Mouse (Mus musculus): ENCODE measurements around the gene Mtor. TPM values are rescaled to one million over a fixed set of nuclear protein-coding genes. Genes with fewer than 3 reads are reported as not detected.

Gene Mtor
- total and polyA plus RNA-seq, 3 experiments: 10.5 to 28.6 (median 24.3) TPM

DNA sequence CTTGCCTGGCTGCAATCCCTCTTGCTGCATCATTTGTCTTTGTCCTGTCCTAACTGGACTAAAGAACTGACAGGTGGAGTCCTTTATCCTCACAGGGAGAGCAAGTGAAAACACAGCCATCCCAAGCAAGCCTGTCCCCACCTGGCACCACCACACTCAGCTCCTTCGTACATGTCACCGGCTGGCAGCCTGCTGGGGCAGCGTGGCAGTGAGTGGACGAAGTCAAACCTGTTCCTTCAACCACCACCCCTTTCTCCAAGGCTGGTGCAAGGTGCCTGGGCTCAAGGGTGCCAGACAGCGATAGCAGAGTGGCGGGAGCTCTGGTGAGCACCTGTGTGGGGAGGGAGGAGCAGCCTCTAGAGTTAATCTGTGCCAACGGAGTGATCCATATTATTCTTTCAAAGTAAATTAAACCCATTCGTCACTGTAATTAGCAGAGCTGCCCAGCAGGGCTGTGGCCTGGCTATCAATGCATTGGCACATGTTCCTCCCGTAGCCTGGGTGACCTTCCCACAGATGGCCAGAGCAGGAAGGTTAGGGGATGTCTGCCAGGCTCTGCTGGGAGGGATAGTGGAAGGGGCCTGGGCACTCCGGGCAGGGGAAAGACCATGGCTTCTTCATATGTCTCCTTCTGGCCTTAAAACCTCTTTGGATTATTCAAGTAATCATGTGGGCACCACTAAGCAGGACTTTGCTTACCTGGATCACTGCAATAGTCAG, 40.0 kb upstream of the Mtor start:
- Histone ChIP-seq H3K4me3 (replicated peaks in 1 of 3; ENCODE audit: low read depth in 2 of 3, low read length in 2 of 3, poor library complexity in 1 of 3) (no peak overlapping the region), H3K27me3 (replicated peaks) (peaks cover 83% of the 10 kb centered on the region), H3K27ac (ENCODE audit: insufficient read depth, low read depth) (no peak overlapping the region), H3K36me3 (replicated peaks in 1 of 2; ENCODE audit: control insufficient read depth in 1 of 2, insufficient read depth in 1 of 2, low read length in 1 of 2) (no peaks in the 10 kb centered on the region), H3K9me3 (replicated peaks; ENCODE audit: low read length) (no peaks in the 10 kb centered on the region), H3K9ac (ENCODE audit: insufficient read depth, low read depth) (no peak overlapping the region), H3K4me2 (ENCODE audit: insufficient read depth, low read depth, poor library complexity, severe bottlenecking) (no peak overlapping the region), H3K79me2 (replicated peaks; ENCODE audit: control insufficient read depth, extremely low read depth, insufficient read depth, poor library complexity, severe bottlenecking) (no peaks in the 10 kb centered on the region), H3K4me1 (ENCODE audit: control insufficient read depth in 1 of 2, insufficient read depth in 2 of 2) (peaks cover 0 to 3% of the 10 kb centered on the region in 2 experiments; a peak in 1 of 4 replicates)
- in situ Hi-C loops (cut with MboI; ENCODE audit: low pct_ligation_motif_present, low pct_unique_long_range_greater_than_20kb, low sequenced_read_pairs): no loop called here
- TF ChIP-seq TCF12 (IDR thresholded peaks at IDR 0.05; ENCODE audit: low read depth, low read length) (no peak), ZKSCAN1 (IDR thresholded peaks at IDR 0.05; ENCODE audit: borderline replicate concordance, low read depth, low read length) (no peak), MEF2A (IDR thresholded peaks at IDR 0.05; ENCODE audit: borderline replicate concordance, low read depth, low read length) (no peak), MAX (IDR thresholded peaks at IDR 0.05; ENCODE audit: low read length) (no peak), RAD21 (IDR thresholded peaks at IDR 0.05; ENCODE audit: low read depth, low read length) (no peak), ETS1 (conservative IDR thresholded peaks at IDR 0.05; ENCODE audit: low read depth, low read length) (no peak), ZC3H11A (IDR thresholded peaks at IDR 0.05; ENCODE audit: low read depth, low read length) (no peak), BHLHE40 (IDR thresholded peaks at IDR 0.05; ENCODE audit: low read depth, low read length) (no peak), PAX5 (IDR thresholded peaks at IDR 0.05; ENCODE audit: low read length) (no peak), RCOR1 (conservative IDR thresholded peaks at IDR 0.05; ENCODE audit: low read depth, low read length) (no peak), NELFE (IDR thresholded peaks at IDR 0.05; ENCODE audit: low read depth, low read length) (no peak), GABPA (IDR thresholded peaks at IDR 0.05; ENCODE audit: insufficient replicate concordance, low read depth, low read length) (no peak)
- no peak for DNase-seq (ENCODE audit: extremely low read depth)
- dilution Hi-C loops (cut with MboI; ENCODE audit: extremely low pct_ligation_motif_present, extremely low pct_unique_long_range_greater_than_20kb, low sequenced_read_pairs): no loop called here

DNA sequence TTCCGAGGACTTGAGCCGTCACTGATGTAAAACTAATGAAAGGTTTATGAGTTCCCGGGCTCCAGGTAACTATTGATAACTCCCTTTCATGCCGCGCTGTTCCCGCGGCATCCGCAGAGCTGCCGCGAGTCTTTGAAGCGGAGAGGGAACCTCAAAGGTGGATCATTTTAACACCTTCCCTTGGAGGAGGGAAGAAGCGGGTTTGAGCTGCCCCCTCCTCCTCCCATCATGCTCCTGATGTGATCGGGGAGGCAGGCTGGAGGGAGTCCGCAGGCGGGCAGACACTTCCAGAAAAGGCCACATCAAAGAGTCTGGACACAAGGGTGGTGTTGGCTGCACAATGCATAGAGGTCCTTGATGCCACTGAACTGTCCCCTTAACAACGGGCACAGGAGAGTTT, 32.8 kb upstream of the Mtor start:
- no peak for DNase-seq (ENCODE audit: extremely low read depth)
- Histone ChIP-seq H3K4me1 (ENCODE audit: control insufficient read depth in 1 of 2, insufficient read depth in 2 of 2) (no peaks in the 10 kb centered on the region), H3K4me3 (replicated peaks in 1 of 3; ENCODE audit: low read depth in 2 of 3, low read length in 2 of 3, poor library complexity in 1 of 3) (no peak overlapping the region), H3K36me3 (replicated peaks in 1 of 2; ENCODE audit: control insufficient read depth in 1 of 2, insufficient read depth in 1 of 2, low read length in 1 of 2) (no peaks in the 10 kb centered on the region), H3K27me3 (replicated peaks) (peaks cover 69% of the 10 kb centered on the region), H3K4me2 (ENCODE audit: insufficient read depth, low read depth, poor library complexity, severe bottlenecking) (no peak overlapping the region), H3K79me2 (replicated peaks; ENCODE audit: control insufficient read depth, extremely low read depth, insufficient read depth, poor library complexity, severe bottlenecking) (no peaks in the 10 kb centered on the region), H3K27ac (ENCODE audit: insufficient read depth, low read depth) (no peak overlapping the region), H3K9me3 (replicated peaks; ENCODE audit: low read length) (no peaks in the 10 kb centered on the region), H3K9ac (ENCODE audit: insufficient read depth, low read depth) (no peak overlapping the region)
- TF ChIP-seq RCOR1 (conservative IDR thresholded peaks at IDR 0.05; ENCODE audit: low read depth, low read length) (no peak), CTCF (conservative IDR thresholded peaks at IDR 0.05 in 1 of 2, IDR thresholded peaks at IDR 0.05 in 1 of 2; ENCODE audit: low read depth in 2 of 2, low read length in 2 of 2) (no peak), E2F4 (IDR thresholded peaks at IDR 0.05; ENCODE audit: insufficient replicate concordance, low read depth, low read length) (no peak), ZMIZ1 (IDR thresholded peaks at IDR 0.05; ENCODE audit: low read depth, low read length) (no peak)
- in situ Hi-C loops (cut with MboI; ENCODE audit: low pct_ligation_motif_present, low pct_unique_long_range_greater_than_20kb, low sequenced_read_pairs): no loop called here
- dilution Hi-C loops (cut with MboI; ENCODE audit: extremely low pct_ligation_motif_present, extremely low pct_unique_long_range_greater_than_20kb, low sequenced_read_pairs): no loop called here

All from CH12.LX (cell line).